Mouse (Mus musculus) lung, postnatal 0 days (tissue): Measurements from ENCODE around the gene Rnls. TPM values are rescaled to one million over a fixed set of nuclear protein-coding genes. Genes with fewer than 3 reads are reported as not detected.

Experiments
- ATAC-seq: fragments of 200-750 bp; cut with Nextera tagmentation; 2 replicates; pipeline ENCODE4 v1.8.0; 2017; ENCODE audit warnings: moderate library complexity
- DNase-seq: peaks from one replicate; pipeline ENCODE4 v3.0.0-alpha.2; 2016; ENCODE audit warnings: low spot score
- H3K27ac ChIP-seq: fragments of 300-500 bp; sonication (generic); 2 replicates; pipeline ENCODE4 v1.5.1; 2014; ENCODE audit warnings: antibody characterized with exemption, mild to moderate bottlenecking, low read length, mixed read lengths
- H3K27me3 ChIP-seq: fragments of 300-500 bp; sonication (generic); replicated peaks from 2 replicates; pipeline ENCODE4 v1.6.1; 2014; ENCODE audit warnings: low read length, mixed read lengths; ENCODE audit not compliant: insufficient read depth
- H3K36me3 ChIP-seq: fragments of 300-500 bp; sonication (generic); 2 replicates; pipeline ENCODE4 v1.6.1; 2014; ENCODE audit warnings: low read length, mixed read lengths; ENCODE audit not compliant: insufficient read depth
- H3K4me1 ChIP-seq: fragments of 300-500 bp; sonication (generic); 2 replicates; pipeline ENCODE4 v1.6.1; 2014; ENCODE audit warnings: antibody characterized with exemption, low read depth, low read length, mixed read lengths; ENCODE audit not compliant: insufficient read depth
- H3K4me2 ChIP-seq: fragments of 300-500 bp; sonication (generic); replicated peaks from 2 replicates; pipeline ENCODE4 v1.6.1; 2014; ENCODE audit warnings: low read depth, mild to moderate bottlenecking, low read length, moderate library complexity, mixed read lengths
- H3K4me3 ChIP-seq: fragments of 300-500 bp; sonication (generic); 2 replicates; pipeline ENCODE4 v1.5.1; 2014; ENCODE audit warnings: low read depth, low read length
- H3K9ac ChIP-seq: fragments of 300-500 bp; sonication (generic); replicated peaks from 2 replicates; pipeline ENCODE4 v1.6.1; 2014; ENCODE audit warnings: low read depth, mild to moderate bottlenecking
- H3K9me3 ChIP-seq: fragments of 300-500 bp; sonication (generic); 2 replicates; pipeline ENCODE4 v1.6.1; 2016; ENCODE audit warnings: low read length, mixed read lengths
- CTCF ChIP-seq: IDR thresholded peaks from 2 replicates; pipeline ENCODE4 v1.5.1; 2016; ENCODE audit warnings: antibody characterized with exemption, mild to moderate bottlenecking
- EP300 ChIP-seq: IDR thresholded peaks from 2 replicates; pipeline ENCODE4 v1.6.1; 2016; ENCODE audit warnings: antibody characterized with exemption, mild to moderate bottlenecking, control low read depth
- WGBS: fragments of 180-500 bp; shearing (Covaris S2); extraction: QIAGEN DNeasy Blood & Tissue Kit; methylation state at CpG from one replicate; pipeline ENCODE4 v1.1.7; 2014; 5-methylcytosine and 5-hydroxymethylcytosine counted together
- polyA plus RNA-seq: library from polyadenylated mRNA; unstranded; fragments of >200 nt; fragmentation: Nextera tagmentation; extraction: Ambion mirVana; gene quantifications from 2 replicates; pipeline ENCODE4 v1.2.1, GENCODE M21; 2015

Rnls gene
- polyA plus RNA-seq, 1 experiment from 2014 or later: 9.6 TPM

DNA sequence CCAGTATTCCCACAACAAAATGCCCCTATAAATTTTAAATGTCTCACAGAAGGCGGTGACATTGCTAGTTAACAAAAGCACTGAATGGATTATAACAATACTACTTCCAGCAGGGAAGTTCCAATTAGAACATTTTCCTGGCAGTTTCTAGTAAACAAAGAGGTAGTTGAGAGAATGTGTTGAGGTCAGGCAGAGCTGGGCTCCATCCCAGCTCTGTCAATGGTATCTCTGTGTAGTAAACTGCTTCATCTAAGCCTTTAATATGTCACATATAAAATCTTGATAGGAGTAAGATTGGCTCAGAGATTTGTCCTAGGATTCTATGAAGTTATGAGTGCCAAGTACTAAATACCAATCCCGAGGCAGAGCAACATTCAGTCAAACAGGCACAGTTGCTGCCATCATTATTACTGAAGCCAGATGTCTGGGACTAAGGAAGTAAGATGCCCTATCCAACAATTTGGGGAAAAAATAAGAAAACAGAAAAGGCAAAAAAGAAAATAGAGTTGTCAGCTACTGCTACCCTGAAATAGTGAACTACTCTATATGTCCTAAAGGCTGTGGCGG, 92.3 kb downstream of the Rnls start:
- WGBS: 65% methylated on average over 3 of the region's 3 CpGs
- Histone ChIP-seq H3K4me2 (no peak overlapping the region), H3K9ac (no peak overlapping the region), H3K36me3 (no peaks in the 10 kb centered on the region), H3K4me3 (no peak overlapping the region), H3K4me1 (no peaks in the 10 kb centered on the region), H3K9me3 (no peaks in the 10 kb centered on the region), H3K27me3 (no peaks in the 10 kb centered on the region), H3K27ac (no peak overlapping the region)
- TF ChIP-seq EP300: no peak
- no peak for TF ChIP-seq CTCF
- DNase-seq: no peak
- ATAC-seq: no peak

DNA sequence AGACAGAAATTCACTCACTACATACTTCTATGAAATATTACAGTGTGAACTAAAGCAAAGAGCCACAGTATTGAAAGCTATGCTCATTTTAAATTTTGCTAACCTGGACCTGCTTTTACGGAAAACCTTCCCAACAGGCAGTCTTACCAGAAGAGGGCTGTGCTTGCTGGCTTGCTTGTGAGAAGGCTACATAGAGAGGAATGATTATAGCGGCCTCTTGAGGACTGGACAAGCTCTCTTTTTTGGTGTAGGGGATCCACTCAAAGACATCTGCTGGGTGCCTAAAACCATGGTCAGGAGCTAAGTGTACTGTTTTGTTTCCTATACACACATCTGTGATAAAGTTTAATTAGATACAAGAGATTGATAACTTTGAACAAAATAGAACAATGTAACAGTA, 95.8 kb downstream of the Rnls start:
- no peak for TF ChIP-seq EP300
- no peak for TF ChIP-seq CTCF
- no peak for ATAC-seq
- DNase-seq: no peak
- Histone ChIP-seq H3K4me2 (no peak overlapping the region), H3K9ac (no peak overlapping the region), H3K4me3 (no peak overlapping the region), H3K27me3 (no peaks in the 10 kb centered on the region), H3K27ac (no peak overlapping the region), H3K9me3 (no peaks in the 10 kb centered on the region), H3K36me3 (no peaks in the 10 kb centered on the region), H3K4me1 (no peaks in the 10 kb centered on the region)
- WGBS: 45% methylated on average over 2 of the region's 2 CpGs

DNA sequence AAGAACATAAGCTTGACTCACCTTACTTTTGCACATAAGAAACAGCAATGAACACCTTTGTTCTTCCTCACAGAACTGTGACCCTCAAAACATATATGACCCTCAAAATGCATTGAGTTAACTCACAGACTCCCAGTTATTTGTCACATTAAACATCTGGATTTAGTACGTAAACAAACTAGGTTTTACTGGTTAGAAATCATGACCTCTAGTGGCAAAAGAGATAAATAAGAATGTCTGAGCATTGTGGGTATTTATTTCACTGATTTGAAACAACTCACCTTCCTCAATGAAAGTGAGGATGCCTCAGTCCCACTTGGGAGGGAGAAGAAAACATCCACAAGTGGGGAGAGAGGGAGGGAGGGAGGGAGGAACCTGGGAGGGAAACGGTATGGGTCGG, 109.1 kb downstream of the Rnls start:
- Histone ChIP-seq H3K4me3 (no peak overlapping the region), H3K36me3 (no peaks in the 10 kb centered on the region), H3K9ac (no peak overlapping the region), H3K4me2 (no peak overlapping the region), H3K9me3 (no peaks in the 10 kb centered on the region), H3K27me3 (no peaks in the 10 kb centered on the region), H3K27ac (no peak overlapping the region), H3K4me1 (no peaks in the 10 kb centered on the region)
- TF ChIP-seq EP300 (no peak), CTCF (0 out of 2 replicates have a peak, but pooled peaks have one; percentile 22)
- 49% methylated on average over 3 of the region's 3 CpGs for WGBS
- ATAC-seq (no peak), DNase-seq (peak; percentile 6)

DNA sequence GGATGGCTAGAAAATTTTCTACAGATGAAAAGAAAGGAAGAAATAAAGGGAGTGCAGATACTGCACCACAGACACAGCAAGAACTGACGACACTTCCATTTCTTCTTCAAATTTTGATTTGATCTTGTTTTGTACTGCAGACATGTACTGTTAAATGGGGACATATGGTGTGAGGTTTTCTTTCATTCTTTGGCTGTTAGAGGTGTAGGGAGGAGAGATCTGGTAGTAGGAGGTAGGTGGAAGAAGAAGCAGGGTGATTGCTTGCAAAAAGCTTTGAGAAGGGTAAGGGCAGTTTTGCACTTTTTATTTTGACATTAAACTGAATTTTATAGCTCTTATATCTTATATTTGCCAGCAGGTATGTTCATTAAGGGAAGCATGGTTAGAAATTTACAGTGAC, 115.7 kb downstream of the Rnls start:
- no peak for ATAC-seq
- 90% methylated on average over 1 of the region's 1 CpGs for WGBS
- H3K4me3 ChIP-seq: no peak overlapping the region
- no peak overlapping the region for H3K27ac ChIP-seq
- H3K4me2 ChIP-seq: no peak overlapping the region
- H3K9me3 ChIP-seq: no peaks in the 10 kb centered on the region
- no peak for DNase-seq
- no peak overlapping the region for H3K9ac ChIP-seq
- no peaks in the 10 kb centered on the region for H3K36me3 ChIP-seq
- H3K4me1 ChIP-seq: no peaks in the 10 kb centered on the region
- TF ChIP-seq CTCF: no peak
- no peak for TF ChIP-seq EP300
- H3K27me3 ChIP-seq: no peaks in the 10 kb centered on the region

DNA sequence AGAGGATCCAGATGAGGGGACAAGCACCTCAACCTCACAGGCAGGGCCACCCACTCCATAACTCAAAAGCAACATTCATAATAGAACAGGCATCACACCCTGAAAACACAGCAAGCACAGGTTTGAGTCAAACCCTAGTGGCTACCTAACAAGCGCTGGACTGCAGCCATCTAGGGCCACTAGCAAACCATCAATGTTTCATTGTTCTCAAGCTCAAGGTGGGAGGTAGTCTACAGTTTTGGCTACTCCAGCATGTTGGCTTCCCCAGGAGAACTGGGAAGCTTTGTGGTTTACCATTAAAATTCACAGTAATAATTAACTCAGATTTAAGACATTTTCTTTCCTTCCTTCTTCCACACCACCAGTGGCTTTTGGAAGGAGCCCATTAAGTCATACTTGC, 118.4 kb downstream of the Rnls start:
- no peaks in the 10 kb centered on the region for H3K4me1 ChIP-seq
- ATAC-seq: no peak

DNA sequence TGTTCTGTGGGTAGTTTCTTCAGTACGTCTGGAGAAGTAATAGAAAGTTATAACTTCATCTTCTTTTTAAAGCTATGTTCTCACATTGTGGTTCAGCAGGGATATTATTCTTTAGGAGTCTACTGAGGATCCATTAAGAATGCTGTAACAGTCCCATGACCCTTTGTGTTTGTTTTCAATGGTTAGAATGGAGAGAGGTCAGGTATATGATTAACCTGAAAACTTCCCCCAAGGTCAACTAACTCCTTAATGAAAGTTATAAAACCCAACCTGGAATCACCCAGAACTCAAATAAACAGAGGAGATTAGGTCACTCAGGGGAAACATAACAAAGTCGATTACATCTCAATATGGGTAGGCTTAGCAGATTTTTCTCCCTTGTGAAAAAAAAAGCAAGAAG, 120.5 kb downstream of the Rnls start:
- H3K4me2 ChIP-seq: no peak overlapping the region
- no peak overlapping the region for H3K9ac ChIP-seq
- TF ChIP-seq EP300: no peak
- no peak for TF ChIP-seq CTCF
- no peaks in the 10 kb centered on the region for H3K36me3 ChIP-seq
- no peak overlapping the region for H3K27ac ChIP-seq
- ATAC-seq (no peak), DNase-seq (no peak)
- H3K9me3 ChIP-seq: no peaks in the 10 kb centered on the region
- no peaks in the 10 kb centered on the region for H3K27me3 ChIP-seq
- no peaks in the 10 kb centered on the region for H3K4me1 ChIP-seq
- WGBS: 27% methylated on average over 2 of the region's 2 CpGs
- no peak overlapping the region for H3K4me3 ChIP-seq

More for the DNA sequence above, 118.4 kb downstream of the Rnls start:
- Histone ChIP-seq H3K9me3 (no peaks in the 10 kb centered on the region), H3K27ac (no peak overlapping the region), H3K4me2 (no peak overlapping the region), H3K27me3 (no peaks in the 10 kb centered on the region), H3K9ac (no peak overlapping the region), H3K36me3 (no peaks in the 10 kb centered on the region), H3K4me3 (no peak overlapping the region)
- TF ChIP-seq CTCF (no peak), EP300 (no peak)
- 47% methylated on average over 1 of the region's 1 CpGs for WGBS
- no peak for DNase-seq

DNA sequence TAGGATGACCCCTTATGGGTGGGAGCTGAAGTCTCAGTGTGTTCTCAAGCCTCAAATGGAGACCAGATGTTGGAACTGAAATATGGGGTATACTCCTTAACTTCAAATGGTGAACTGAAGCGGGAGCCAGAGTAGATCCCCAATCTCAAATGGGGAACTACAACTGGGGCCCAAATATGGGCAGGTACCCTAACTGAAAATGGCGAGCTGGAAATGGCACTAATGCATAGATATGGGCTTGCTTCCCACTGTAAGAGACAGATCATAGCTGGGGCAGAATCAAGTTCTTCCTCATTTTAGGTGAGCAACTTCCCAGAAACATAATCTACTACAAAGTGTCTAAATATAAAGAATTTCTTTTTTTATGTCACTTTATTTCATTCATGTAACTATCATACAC, 121.9 kb downstream of the Rnls start:
- Histone ChIP-seq H3K4me2 (no peak overlapping the region), H3K9me3 (no peaks in the 10 kb centered on the region), H3K4me1 (no peaks in the 10 kb centered on the region), H3K36me3 (no peaks in the 10 kb centered on the region), H3K27me3 (no peaks in the 10 kb centered on the region), H3K27ac (no peak overlapping the region), H3K9ac (no peak overlapping the region), H3K4me3 (no peak overlapping the region)
- no peak for ATAC-seq
- no peak for DNase-seq
- no peak for TF ChIP-seq EP300
- TF ChIP-seq CTCF: no peak
- WGBS: 88% methylated on average over 2 of the region's 2 CpGs
